Mouse (Mus musculus) myocyte (in vitro differentiated cells): Measurements from ENCODE around the gene Gramd1a.

Experiments used
- CEBPB ChIP-seq: IDR thresholded peaks from 2 replicates; pipeline ENCODE4 v1.6.1; 2011; ENCODE audit warnings: mild to moderate bottlenecking, moderate library complexity; ENCODE audit not compliant: poor library complexity, insufficient read depth, severe bottlenecking
- E2F4 ChIP-seq: IDR thresholded peaks from one replicate; pipeline ENCODE4 v1.6.1; 2011; ENCODE audit warnings: mild to moderate bottlenecking, control low read depth, moderate library complexity; ENCODE audit not compliant: insufficient read depth
- MAX ChIP-seq: IDR thresholded peaks from one replicate; pipeline ENCODE4 v1.6.1; 2011; ENCODE audit warnings: low read depth, mild to moderate bottlenecking, control low read depth
- MYOD1 ChIP-seq, 3 experiments: IDR thresholded peaks; one replicate each; pipeline ENCODE4 v1.6.1; 2011; ENCODE audit warnings: control low read depth in 2 of 3, low read depth in 2 of 3, mild to moderate bottlenecking in 2 of 3, moderate library complexity in 1 of 3; ENCODE audit not compliant: insufficient read length in 2 of 3, control insufficient read depth in 1 of 3
- MYOG ChIP-seq, 3 experiments: IDR thresholded peaks; one replicate each; pipeline ENCODE4 v1.6.1; 2011; ENCODE audit warnings: control low read depth in 2 of 3, low read depth in 2 of 3, mild to moderate bottlenecking in 2 of 3; ENCODE audit not compliant: insufficient read length in 2 of 3, control insufficient read depth in 1 of 3, insufficient read depth in 1 of 3
- POLR2A ChIP-seq: IDR thresholded peaks from one replicate; pipeline ENCODE4 v1.6.1; 2011; ENCODE audit warnings: low read depth, mild to moderate bottlenecking, control low read depth, moderate library complexity; ENCODE audit not compliant: insufficient read length
- POLR2AphosphoS2 ChIP-seq: IDR thresholded peaks from one replicate; pipeline ENCODE4 v1.6.1; 2011; ENCODE audit warnings: low read depth, control low read depth; ENCODE audit not compliant: insufficient read length
- REST ChIP-seq: IDR thresholded peaks from one replicate; pipeline ENCODE4 v1.6.1; 2011; ENCODE audit warnings: mild to moderate bottlenecking, control low read depth, moderate library complexity; ENCODE audit not compliant: insufficient read depth, insufficient read length
- SRF ChIP-seq: IDR thresholded peaks from one replicate; pipeline ENCODE4 v1.6.1; 2011; ENCODE audit warnings: low read depth; ENCODE audit not compliant: control insufficient read depth, insufficient read length
- TCF12 ChIP-seq: IDR thresholded peaks from one replicate; pipeline ENCODE4 v1.6.1; 2011; ENCODE audit warnings: mild to moderate bottlenecking, control low read depth; ENCODE audit not compliant: poor library complexity, insufficient read depth, severe bottlenecking
- TCF3 ChIP-seq: IDR thresholded peaks from one replicate; pipeline ENCODE4 v1.6.1; 2011; ENCODE audit warnings: low read depth, control low read depth; ENCODE audit not compliant: insufficient read length
- USF1 ChIP-seq: IDR thresholded peaks from one replicate; pipeline ENCODE4 v1.6.1; 2011; ENCODE audit warnings: low read depth, mild to moderate bottlenecking, control low read depth, moderate library complexity

DNA sequence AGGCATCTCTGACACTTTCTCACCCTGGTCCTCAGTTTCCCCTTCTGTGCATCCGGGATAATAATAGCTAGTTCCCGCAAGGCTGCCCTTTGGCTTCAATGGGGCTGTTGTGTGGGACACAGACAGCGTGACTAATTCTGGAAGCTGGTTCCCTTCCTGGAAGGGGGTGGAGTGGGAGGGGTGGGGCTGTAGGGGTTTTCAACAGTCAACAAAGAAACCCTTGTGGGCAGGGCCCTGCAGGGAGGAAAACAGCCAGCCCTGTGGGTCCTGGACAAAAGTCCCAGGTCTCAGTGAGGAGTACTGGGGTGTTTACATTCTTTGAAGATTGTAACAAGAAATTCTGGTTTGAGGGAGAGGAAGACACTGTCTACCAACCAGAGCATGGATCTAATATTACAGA, 70.5 kb downstream of the Gramd1a start:
- no peak for TF ChIP-seq REST
- no peak for TF ChIP-seq MAX
- no peak for TF ChIP-seq E2F4
- no peak for TF ChIP-seq POLR2A
- no peak for TF ChIP-seq TCF12
- no peak for TF ChIP-seq USF1
- no peak for TF ChIP-seq MYOD1 (IDR thresholded peaks at IDR 0.05; ENCODE audit: control insufficient read depth in 1 of 3, insufficient read length in 2 of 3, low read depth in 2 of 3)
- TF ChIP-seq MYOG (IDR thresholded peaks at IDR 0.05; ENCODE audit: control insufficient read depth in 1 of 3, insufficient read depth in 1 of 3, insufficient read length in 2 of 3, low read depth in 2 of 3), result no peak
- TF ChIP-seq SRF, result no peak
- TF ChIP-seq TCF3, result no peak
- TF ChIP-seq POLR2AphosphoS2, result no peak
- no peak for TF ChIP-seq CEBPB
